Mouse (Mus musculus) spleen, adult 2 months (tissue): ENCODE measurements around the gene Cpt1b.

Source experiments
- CTCF ChIP-seq: fragments of 200-500 bp; IDR thresholded peaks from 2 replicates; pipeline ENCODE4 v1.5.1; 2011; ENCODE audit warnings: mild to moderate bottlenecking, inconsistent platforms; ENCODE audit not compliant: insufficient read depth, insufficient read length, insufficient replicate concordance; ENCODE audit errors: extremely low read depth
- POLR2A ChIP-seq: fragments of 200-500 bp; IDR thresholded peaks from 2 replicates; pipeline ENCODE4 v1.6.1; 2011; ENCODE audit warnings: low read depth, low read length, inconsistent platforms

DNA sequence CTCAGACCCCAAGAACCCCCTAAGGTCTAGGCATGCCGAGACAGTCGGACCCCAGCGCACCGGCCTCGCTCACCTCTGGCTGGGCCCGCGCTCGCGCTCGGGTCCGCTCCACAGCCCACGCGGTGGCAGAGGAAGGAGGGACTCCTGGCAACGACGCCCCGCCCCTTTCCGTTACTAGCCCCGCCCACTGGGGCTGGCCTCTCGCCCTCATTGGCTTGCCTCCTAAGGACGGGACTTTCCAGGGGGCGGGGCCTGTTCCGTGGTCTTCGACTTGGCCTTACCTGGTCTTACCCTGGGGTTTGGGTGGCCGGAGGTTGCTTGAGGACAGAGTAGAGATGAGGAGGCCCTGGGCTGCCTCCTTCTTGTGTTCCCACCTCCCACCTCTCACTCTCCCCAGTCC lies 15.5 kb downstream of the Cpt1b start, which contains the start of gene Syce3:
- TF ChIP-seq CTCF (no peak), POLR2A (no peak)
